Mouse (Mus musculus): ENCODE measurements around the gene Tmem45b.

DNA sequence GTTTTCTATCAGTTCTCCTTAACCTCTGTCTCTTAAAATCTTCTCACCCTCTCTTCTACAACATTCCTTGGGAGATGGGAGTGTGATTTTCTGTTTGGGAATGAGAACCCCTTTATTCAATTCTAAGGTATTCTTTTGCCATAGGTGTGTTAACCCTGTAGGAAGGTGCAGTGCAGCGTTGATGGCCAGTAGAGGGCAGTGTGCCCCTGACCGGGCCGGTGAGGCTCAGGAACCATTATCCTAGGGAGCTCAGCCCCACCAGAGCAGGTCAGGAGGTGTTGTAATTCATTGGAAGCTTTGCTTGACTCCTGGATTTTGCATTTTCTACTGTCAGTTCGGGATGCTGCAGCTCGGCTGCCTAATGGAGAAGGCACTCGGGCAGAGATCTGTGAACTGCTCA, 59.0 kb downstream of the Tmem45b start:
- no peak for TF ChIP-seq POLR2A (IDR thresholded peaks at IDR 0.05; ENCODE audit: insufficient read depth, low read depth, low read length)
- TF ChIP-seq CTCF (IDR thresholded peaks at IDR 0.05; ENCODE audit: insufficient read depth, low read depth, low read length) = peak; percentile 43; the same call in 1 of the 2 replicates
